Mouse (Mus musculus): Measurements from ENCODE around the gene Ppp2r3a.

DNA sequence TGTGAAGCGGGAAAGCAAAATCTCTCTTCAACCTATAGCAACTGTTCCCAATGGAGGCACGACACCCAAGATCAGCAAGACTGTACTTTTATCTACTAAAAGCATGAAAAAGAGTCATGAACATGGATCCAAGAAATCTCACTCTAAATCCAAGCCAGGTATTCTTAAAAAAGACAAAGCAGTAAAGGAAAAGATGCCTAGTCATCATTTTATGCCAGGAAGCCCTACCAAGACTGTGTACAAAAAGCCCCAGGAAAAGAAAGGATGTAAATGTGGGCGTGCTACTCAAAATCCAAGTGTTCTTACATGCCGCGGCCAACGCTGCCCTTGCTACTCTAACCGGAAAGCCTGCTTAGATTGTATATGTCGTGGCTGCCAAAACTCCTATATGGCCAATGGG lies 150.0 kb downstream of the Ppp2r3a start:
- TF ChIP-seq CTCF (IDR thresholded peaks at IDR 0.05; ENCODE audit: borderline replicate concordance, insufficient read depth, low read length) (no peak), POLR2A (IDR thresholded peaks at IDR 0.05; ENCODE audit: low read depth, low read length) (no peak)

Data from embryonic fibroblast, embryonic 13.5 days (primary cell).